Mouse (Mus musculus): Measurements from ENCODE around the gene Arhgef26. TPM values are rescaled to one million over a fixed set of nuclear protein-coding genes. Genes with fewer than 3 reads are reported as not detected.
A peak's percentile ranks its signal among the peaks of the same experiment; 100 is the strongest.

Arhgef26 gene
- polyA plus RNA-seq, 1 experiment from 2014 or later: 21.0 TPM

DNA sequence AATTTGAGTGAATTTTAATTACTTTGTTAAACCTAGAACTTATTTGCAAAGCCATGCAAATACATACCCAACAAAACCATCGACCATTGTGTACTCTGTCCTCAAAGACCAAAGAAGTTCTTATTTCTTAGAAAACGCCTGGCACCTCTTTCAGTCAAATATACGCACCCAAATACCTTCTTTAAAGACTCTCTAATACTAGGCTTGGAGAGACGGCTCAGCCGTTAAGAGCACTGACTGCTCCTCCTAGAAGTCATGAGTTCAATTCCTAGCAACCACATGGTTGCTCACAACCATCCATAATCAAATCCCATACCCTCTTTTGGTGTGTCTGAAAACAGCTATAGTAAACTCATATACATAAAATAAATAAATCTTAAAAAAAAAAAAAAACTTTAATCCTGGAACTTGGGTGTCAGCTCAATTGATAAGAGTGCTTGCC is 169.1 kb downstream of the Arhgef26 start:
- ATAC-seq (ENCODE audit: borderline replicate concordance, extremely low read depth, low FRiP score, low TSS enrichment): 0 out of 2 replicates have a peak, but pooled peaks have one; percentile 29
- WGBS: 37% methylated on average over 5 of the region's 5 CpGs

More for the DNA sequence above, 169.1 kb downstream of the Arhgef26 start:
- no peaks in the 10 kb centered on the region for H3K36me3 ChIP-seq
- H3K9ac ChIP-seq: no peak overlapping the region
- H3K4me2 ChIP-seq: peak overlapping the region; percentile 63
- no peaks in the 10 kb centered on the region for H3K9me3 ChIP-seq
- no peaks in the 10 kb centered on the region for H3K27me3 ChIP-seq
- H3K27ac ChIP-seq: no peak overlapping the region
- H3K4me1 ChIP-seq: peaks cover 13% of the 10 kb centered on the region
- H3K4me3 ChIP-seq: peak overlapping the region; percentile 92

Other genes with a start within 250 kb of the Arhgef26 start
- 27.2 and 27.3 TPM in 2 replicates for gene Dhx36, start 168.7 kb downstream of the Arhgef26 start, polyA plus RNA-seq (2015; fragmentation: Nextera tagmentation; extraction: Ambion mirVana)